Mouse (Mus musculus) embryonic fibroblast, embryonic 13.5 days (primary cell): ENCODE measurements around the gene Smarce1. TPM values are rescaled to one million over a fixed set of nuclear protein-coding genes. Genes with fewer than 3 reads are reported as not detected.
"Not testable (repeated sequence)": the region's sequence is repeated elsewhere in the genome, so short reads cannot be mapped to it uniquely, and the experiment has no call there.

Experiments used
- H3K27ac ChIP-seq: 2 replicates; pipeline ENCODE4 v1.5.1; 2012; ENCODE audit warnings: low read length, control low read depth, inconsistent platforms; ENCODE audit not compliant: insufficient read depth
- H3K4me1 ChIP-seq: 2 replicates; pipeline ENCODE4 v1.6.1; 2011; ENCODE audit warnings: low read length; ENCODE audit not compliant: control insufficient read depth, insufficient read depth
- H3K4me3 ChIP-seq: 2 replicates; pipeline ENCODE4 v1.5.1; 2011; ENCODE audit warnings: mild to moderate bottlenecking, control low read depth, low read length; ENCODE audit not compliant: insufficient read depth
- CTCF ChIP-seq: IDR thresholded peaks from 2 replicates; pipeline ENCODE4 v1.5.1; 2011; ENCODE audit warnings: mild to moderate bottlenecking, control low read depth, low read length, moderate library complexity, borderline replicate concordance; ENCODE audit not compliant: insufficient read depth
- POLR2A ChIP-seq: IDR thresholded peaks from 2 replicates; pipeline ENCODE4 v1.6.1; 2011; ENCODE audit warnings: low read depth, mild to moderate bottlenecking, control low read depth, low read length, moderate library complexity
- polyA plus RNA-seq: library from polyadenylated mRNA; stranded (reverse); fragments of >200 nt; gene quantifications from 2 replicates; pipeline ENCODE4 v1.2.4, GENCODE M21; 2011; ENCODE audit warnings: low read depth; ENCODE audit not compliant: missing spikeins, insufficient read length

Gene Smarce1
- polyA plus RNA-seq, 1 experiment: 154 TPM

GRCm38 (mm10) chr11:99253893-99254292, 23.1 kb upstream of the Smarce1 start:
- Histone ChIP-seq H3K27ac (no peak overlapping the region), H3K4me3 (no peak overlapping the region), H3K4me1 (no peaks in the 10 kb centered on the region)
- TF ChIP-seq POLR2A (no peak), CTCF (no peak)

- no peaks in the 10 kb centered on the region for H3K4me1 ChIP-seq
These were observed 21.9 kb upstream of the Smarce1 start for GRCm38 (mm10) chr11:99252671-99253070.

GRCm38 (mm10) chr11:99250666-99251065, 19.8 kb upstream of the Smarce1 start:
- Histone ChIP-seq H3K4me3 (no peak overlapping the region), H3K27ac (no peak overlapping the region), H3K4me1 (no peaks in the 10 kb centered on the region)
- TF ChIP-seq POLR2A (no peak), CTCF (no peak)

More at GRCm38 (mm10) chr11:99252671-99253070, 21.9 kb upstream of the Smarce1 start:
- Histone ChIP-seq H3K27ac (no peak overlapping the region), H3K4me3 (no peak overlapping the region)
- TF ChIP-seq POLR2A: no peak
- no peak for TF ChIP-seq CTCF

- no peak overlapping the region for H3K4me3 ChIP-seq
- no peak for TF ChIP-seq CTCF
- H3K27ac ChIP-seq: no peak overlapping the region
- no peaks in the 10 kb centered on the region for H3K4me1 ChIP-seq
These were observed 19.4 kb upstream of the Smarce1 start for GRCm38 (mm10) chr11:99250241-99250640.

- H3K4me1 ChIP-seq: no peaks in the 10 kb centered on the region
- no peak overlapping the region for H3K4me3 ChIP-seq
- no peak overlapping the region for H3K27ac ChIP-seq
- TF ChIP-seq CTCF: no peak; the same call in 1 of the 2 replicates
- TF ChIP-seq POLR2A: no peak
These were observed 18.3 kb upstream of the Smarce1 start for GRCm38 (mm10) chr11:99249115-99249514.

- Histone ChIP-seq H3K4me1 (no peaks in the 10 kb centered on the region), H3K27ac (no peak overlapping the region), H3K4me3 (no peak overlapping the region)
- no peak for TF ChIP-seq POLR2A
- TF ChIP-seq CTCF: no peak
These were observed 17.1 kb upstream of the Smarce1 start for GRCm38 (mm10) chr11:99247916-99248315.

GRCm38 (mm10) chr11:99244519-99244918, 13.7 kb upstream of the Smarce1 start:
- not testable (repeated sequence) for H3K4me1 ChIP-seq, H3K4me3 ChIP-seq, H3K27ac ChIP-seq

- TF ChIP-seq POLR2A (no peak), CTCF (no peak)
- H3K4me1 ChIP-seq: no peaks in the 10 kb centered on the region
- no peak within 1 kb of the TSS for H3K4me3 ChIP-seq
- no peak within 1 kb of the TSS for H3K27ac ChIP-seq
These were observed 13.1 kb upstream of the Smarce1 start, which contains the start of gene Krt222 for GRCm38 (mm10) chr11:99243820-99244374. Gene Krt222 (minus strand): TSS chr11:99244085.

GRCm38 (mm10) chr11:99243200-99243819, 12.5 kb upstream of the Smarce1 start:
- TF ChIP-seq CTCF: no peak
- TF ChIP-seq POLR2A: no peak
- no peak overlapping the region for H3K4me3 ChIP-seq
- H3K27ac ChIP-seq: no peak overlapping the region
- H3K4me1 ChIP-seq: no peaks in the 10 kb centered on the region

GRCm38 (mm10) chr11:99242056-99242455, 11.2 kb upstream of the Smarce1 start:
- Histone ChIP-seq H3K27ac (no peak overlapping the region), H3K4me1 (no peaks in the 10 kb centered on the region), H3K4me3 (no peak overlapping the region)
- TF ChIP-seq POLR2A (no peak), CTCF (no peak)
